9 mouse cellular contexts compared by ENCODE assay signal in genomic region chr9:50776162-50776760, GRCm38 (mm10). TPM values are rescaled to one million over a fixed set of nuclear protein-coding genes. Genes with fewer than 3 reads are reported as not detected.
DNase-seq lines count a peak whose midpoint lies in the region; ATAC-seq and TF ChIP-seq lines count a peak whose summit lies in the region.
"Had no signal": no experiment of that assay in that cellular context is flagged by ENCODE, and none has a peak within 500 bp of the region (broad histone marks: within the 10 kb centered on the region; RNA-seq: fewer than 3 reads in every experiment).

No protein-coding gene starts in this region.

- no peaks in the 10 kb centered on the region for H3K9me3 ChIP-seq in heart, embryonic 14.5 days (ENCODE audit: control insufficient read depth, low read length)
- H3K9me3 ChIP-seq in G1E (replicated peaks), result no peaks in the 10 kb centered on the region
- H3K9me3 ChIP-seq in hindbrain, embryonic 10.5 days, result no peaks in the 10 kb centered on the region
- H3K9me3 ChIP-seq in midbrain, embryonic 10.5 days (replicated peaks), result no peaks in the 10 kb centered on the region

- no peak for TF ChIP-seq CTCF in G1E (IDR thresholded peaks at IDR 0.05; ENCODE audit: low read depth, low read length)

- H3K27ac ChIP-seq in heart, embryonic 14.5 days (replicated peaks in 1 of 2; ENCODE audit: control insufficient read depth in 1 of 2, insufficient read depth in 1 of 2, low read depth in 2 of 2, low read length in 2 of 2), result 0 out of 4 replicates have a peak overlapping the region, but pooled peaks of 1 of the 2 experiments have one; percentile 51
- peak overlapping the region; percentile 95 for H3K27ac ChIP-seq in hindbrain, embryonic 10.5 days
- H3K27ac ChIP-seq in midbrain, embryonic 10.5 days (replicated peaks), result peak overlapping the region; percentile 93

- H3K27me3 ChIP-seq in heart, embryonic 14.5 days (ENCODE audit: control insufficient read depth, insufficient read depth, low read length), result no peaks in the 10 kb centered on the region
- H3K27me3 ChIP-seq in G1E (ENCODE audit: insufficient read depth, low read length), result no peaks in the 10 kb centered on the region
- H3K27me3 ChIP-seq in hindbrain, embryonic 10.5 days (ENCODE audit: insufficient read depth, poor library complexity, severe bottlenecking), result no peaks in the 10 kb centered on the region
- no peaks in the 10 kb centered on the region for H3K27me3 ChIP-seq in midbrain, embryonic 10.5 days (ENCODE audit: low read depth, poor library complexity, severe bottlenecking)

- H3K4me2 ChIP-seq in heart, embryonic 14.5 days (ENCODE audit: low read length), result peak overlapping the region; percentile 82

- ATAC-seq in heart, embryonic 14.5 days (ENCODE audit: insufficient number of reproducible peaks, insufficient read depth, low FRiP score, low read depth), result no peak
- ATAC-seq in G1E (ENCODE audit: extremely low read depth, insufficient number of reproducible peaks, low FRiP score, poor library complexity, severe bottlenecking), result no peak
- no peak for ATAC-seq in activated CD4-positive, CD25-positive, alpha-beta regulatory T cell, adult 4 months

- 58% methylated on average over 11 of the region's 11 CpGs for WGBS in heart, embryonic 14.5 days
- 78% methylated on average over 11 of the region's 11 CpGs for WGBS in hindbrain, embryonic 10.5 days
- 75% methylated on average over 11 of the region's 11 CpGs for WGBS in midbrain, embryonic 10.5 days

- intact Hi-C loops in heart, postnatal 14 days (cut with DNase I), result no loop called here

- H3K36me3 ChIP-seq in heart, embryonic 14.5 days (ENCODE audit: control insufficient read depth, insufficient read depth, low read length), result peaks cover 41% of the 10 kb centered on the region
- peaks cover 57% of the 10 kb centered on the region for H3K36me3 ChIP-seq in G1E (replicated peaks)
- H3K36me3 ChIP-seq in hindbrain, embryonic 10.5 days, result peaks cover 45% of the 10 kb centered on the region
- H3K36me3 ChIP-seq in midbrain, embryonic 10.5 days, result peaks cover 48% of the 10 kb centered on the region

- no peak for DNase-seq in heart, postnatal 14 days
- DNase-seq in G1E (ENCODE audit: low spot score), result no peak
- DNase-seq in hindbrain, embryonic 10.5 days (ENCODE audit: low spot score), result no peak
- no peak for DNase-seq in midbrain, embryonic 10.5 days (ENCODE audit: low spot score)
- DNase-seq in gastrocnemius, adult 18-20 months (ENCODE audit: low spot score), result no peak
- no peak for DNase-seq in thymus, postnatal 14 days

- peak overlapping the region; percentile 91 for H3K9ac ChIP-seq in heart, embryonic 14.5 days (ENCODE audit: low read length)

- H3K4me3 ChIP-seq in heart, embryonic 14.5 days (ENCODE audit: control insufficient read depth in 1 of 2, insufficient read depth in 1 of 2, low read depth in 1 of 2, low read length in 2 of 2), result peak overlapping the region; percentile 92
- H3K4me3 ChIP-seq in G1E (ENCODE audit: low read depth, low read length), result peak overlapping the region; percentile 87
- peak overlapping the region; percentile 97 for H3K4me3 ChIP-seq in hindbrain, embryonic 10.5 days
- peak overlapping the region; percentile 96 for H3K4me3 ChIP-seq in midbrain, embryonic 10.5 days

- H3K4me1 ChIP-seq in heart, embryonic 14.5 days (ENCODE audit: control insufficient read depth in 2 of 2, insufficient read depth in 2 of 2, low read length in 2 of 2), result peaks cover 2 to 17% of the 10 kb centered on the region in 2 experiments; a peak in 2 of 4 replicates
- peaks cover 42% of the 10 kb centered on the region for H3K4me1 ChIP-seq in G1E (ENCODE audit: insufficient read depth, low read depth, low read length)
- peaks cover 24% of the 10 kb centered on the region for H3K4me1 ChIP-seq in hindbrain, embryonic 10.5 days (replicated peaks)
- H3K4me1 ChIP-seq in midbrain, embryonic 10.5 days, result peaks cover 24% of the 10 kb centered on the region

RNA-seq across cellular contexts. Expression of gene 1110032A03Rik, which starts 0.9 kb away (rescaled TPM):
- polyA plus RNA-seq in heart, embryonic 14.5 days (2014; fragmentation: Nextera tagmentation; extraction: Ambion mirVana), result 27.5 and 33.4 TPM in 2 replicates
- total RNA-seq in heart, postnatal 14 days (2021), result 10 to 100 TPM in 1 of 2 experiments, 1 to 10 TPM in 1; 7.9 to 10.4 TPM
- total RNA-seq in G1E (2014; fragmentation: Nextera tagmentation) (59.2 and 70.6 TPM in 2 replicates), G1E (2017) (23.1 and 23.5 TPM in 2 replicates)
- polyA plus RNA-seq in G1E (2012), result 1.2 and 2.0 TPM in 2 replicates
- 30.0 and 39.2 TPM in 2 replicates for polyA plus RNA-seq in hindbrain, embryonic 10.5 days (2016; fragmentation: Nextera tagmentation; extraction: Ambion mirVana)
- 29.6 and 30.1 TPM in 2 replicates for polyA plus RNA-seq in midbrain, embryonic 10.5 days (2016; fragmentation: Nextera tagmentation; extraction: Ambion mirVana)
- polyA plus RNA-seq in activated CD4-positive, CD25-positive, alpha-beta regulatory T cell, adult 4 months (2017; shearing (Covaris generic)), result 10 to 100 TPM; 14.1 to 16.4 TPM
- 10 to 100 TPM; 13.7 to 18.9 TPM for total RNA-seq in gastrocnemius, adult 18-20 months (2021)

RNA-seq across cellular contexts. Expression of gene Alg9, which starts 1.4 kb away (rescaled TPM):
- polyA plus RNA-seq in heart, embryonic 14.5 days (2014; fragmentation: Nextera tagmentation; extraction: Ambion mirVana), result 28.5 and 31.5 TPM in 2 replicates
- 10 to 100 TPM in 1 of 2 experiments, 1 to 10 TPM in 1; 9.9 to 10.1 TPM for total RNA-seq in heart, postnatal 14 days (2021)
- 29.3 and 35.3 TPM in 2 replicates for total RNA-seq in G1E (2014; fragmentation: Nextera tagmentation)
- 20.6 and 21.9 TPM in 2 replicates for total RNA-seq in G1E (2017)
- 14.8 and 18.0 TPM in 2 replicates for polyA plus RNA-seq in G1E (2012)
- polyA plus RNA-seq in hindbrain, embryonic 10.5 days (2016; fragmentation: Nextera tagmentation; extraction: Ambion mirVana), result 40.0 and 42.5 TPM in 2 replicates
- 37.9 and 38.1 TPM in 2 replicates for polyA plus RNA-seq in midbrain, embryonic 10.5 days (2016; fragmentation: Nextera tagmentation; extraction: Ambion mirVana)
- polyA plus RNA-seq in activated CD4-positive, CD25-positive, alpha-beta regulatory T cell, adult 4 months (2017; shearing (Covaris generic)), result 1 to 10 TPM; 7.4 to 7.9 TPM
- total RNA-seq in gastrocnemius, adult 18-20 months (2021), result 10 to 100 TPM; 10.3 to 10.8 TPM

RNA-seq across cellular contexts. Expression of gene Fdxacb1, which starts 8.2 kb away (rescaled TPM):
- 9.0 and 9.1 TPM in 2 replicates for polyA plus RNA-seq in heart, embryonic 14.5 days (2014; fragmentation: Nextera tagmentation; extraction: Ambion mirVana)
- 1 to 10 TPM; 5.7 to 6.0 TPM for total RNA-seq in heart, postnatal 14 days (2021)
- total RNA-seq in G1E (2014; fragmentation: Nextera tagmentation) (6.4 and 13.3 TPM in 2 replicates), G1E (2017) (9.1 and 9.2 TPM in 2 replicates)
- polyA plus RNA-seq in G1E (2012), result 1.0 and 1.7 TPM in 2 replicates
- polyA plus RNA-seq in hindbrain, embryonic 10.5 days (2016; fragmentation: Nextera tagmentation; extraction: Ambion mirVana), result 11.4 and 13.5 TPM in 2 replicates
- polyA plus RNA-seq in midbrain, embryonic 10.5 days (2016; fragmentation: Nextera tagmentation; extraction: Ambion mirVana), result 12.1 and 12.8 TPM in 2 replicates
- polyA plus RNA-seq in activated CD4-positive, CD25-positive, alpha-beta regulatory T cell, adult 4 months (2017; shearing (Covaris generic)), result 1 to 10 TPM; 6.5 to 7.5 TPM
- total RNA-seq in gastrocnemius, adult 18-20 months (2021), result 1 to 10 TPM; 4.2 to 4.4 TPM

RNA-seq across cellular contexts. Expression of gene Hspb2, which starts 24.1 kb away (rescaled TPM):
- polyA plus RNA-seq in heart, embryonic 14.5 days (2014; fragmentation: Nextera tagmentation; extraction: Ambion mirVana), result 312 and 322 TPM in 2 replicates
- 100 to 1,000 TPM; 128 to 131 TPM for total RNA-seq in heart, postnatal 14 days (2021)
- total RNA-seq in G1E (2014; fragmentation: Nextera tagmentation), result not detected in 2 replicates
- total RNA-seq in G1E (2017), result not detected in 2 replicates
- not detected in 2 replicates for polyA plus RNA-seq in G1E (2012)
- polyA plus RNA-seq in hindbrain, embryonic 10.5 days (2016; fragmentation: Nextera tagmentation; extraction: Ambion mirVana), result 0.65 and 0.71 TPM in 2 replicates
- polyA plus RNA-seq in midbrain, embryonic 10.5 days (2016; fragmentation: Nextera tagmentation; extraction: Ambion mirVana), result 0.33 and 0.60 TPM in 2 replicates
- 1 to 10 TPM in 1 of 2 experiments, not detected in 1; 1.3 TPM for polyA plus RNA-seq in activated CD4-positive, CD25-positive, alpha-beta regulatory T cell, adult 4 months (2017; shearing (Covaris generic))
- 100 to 1,000 TPM; 120 to 134 TPM for total RNA-seq in gastrocnemius, adult 18-20 months (2021)
- total RNA-seq: common myeloid progenitor, adult 5-6 weeks had no signal

RNA-seq across cellular contexts. Expression of gene Cryab, which starts 25.1 kb away (rescaled TPM):
- 1,286 and 1,345 TPM in 2 replicates for polyA plus RNA-seq in heart, embryonic 14.5 days (2014; fragmentation: Nextera tagmentation; extraction: Ambion mirVana)
- total RNA-seq in heart, postnatal 14 days (2021), result 1,000 to 10,000 TPM; 1,337 to 1,386 TPM
- total RNA-seq in G1E (2014; fragmentation: Nextera tagmentation) (not detected in 2 replicates), G1E (2017) (0.11 TPM in 1 of 2 replicates, not detected in the other)
- polyA plus RNA-seq in G1E (2012), result not detected in 2 replicates
- polyA plus RNA-seq in hindbrain, embryonic 10.5 days (2016; fragmentation: Nextera tagmentation; extraction: Ambion mirVana), result 6.6 and 7.5 TPM in 2 replicates
- 3.6 and 5.9 TPM in 2 replicates for polyA plus RNA-seq in midbrain, embryonic 10.5 days (2016; fragmentation: Nextera tagmentation; extraction: Ambion mirVana)
- 1 to 10 TPM; 3.7 to 4.5 TPM for polyA plus RNA-seq in activated CD4-positive, CD25-positive, alpha-beta regulatory T cell, adult 4 months (2017; shearing (Covaris generic))
- 1,000 to 10,000 TPM; 1,743 to 2,314 TPM for total RNA-seq in gastrocnemius, adult 18-20 months (2021)
